Mouse (Mus musculus): ENCODE results near the gene Ano5. TPM values are rescaled to one million over a fixed set of nuclear protein-coding genes. Genes with fewer than 3 reads are reported as not detected.

Ano5 gene
- polyA plus RNA-seq (2012; rRNA removed), result 0.33 and 0.54 TPM in 2 replicates

DNA sequence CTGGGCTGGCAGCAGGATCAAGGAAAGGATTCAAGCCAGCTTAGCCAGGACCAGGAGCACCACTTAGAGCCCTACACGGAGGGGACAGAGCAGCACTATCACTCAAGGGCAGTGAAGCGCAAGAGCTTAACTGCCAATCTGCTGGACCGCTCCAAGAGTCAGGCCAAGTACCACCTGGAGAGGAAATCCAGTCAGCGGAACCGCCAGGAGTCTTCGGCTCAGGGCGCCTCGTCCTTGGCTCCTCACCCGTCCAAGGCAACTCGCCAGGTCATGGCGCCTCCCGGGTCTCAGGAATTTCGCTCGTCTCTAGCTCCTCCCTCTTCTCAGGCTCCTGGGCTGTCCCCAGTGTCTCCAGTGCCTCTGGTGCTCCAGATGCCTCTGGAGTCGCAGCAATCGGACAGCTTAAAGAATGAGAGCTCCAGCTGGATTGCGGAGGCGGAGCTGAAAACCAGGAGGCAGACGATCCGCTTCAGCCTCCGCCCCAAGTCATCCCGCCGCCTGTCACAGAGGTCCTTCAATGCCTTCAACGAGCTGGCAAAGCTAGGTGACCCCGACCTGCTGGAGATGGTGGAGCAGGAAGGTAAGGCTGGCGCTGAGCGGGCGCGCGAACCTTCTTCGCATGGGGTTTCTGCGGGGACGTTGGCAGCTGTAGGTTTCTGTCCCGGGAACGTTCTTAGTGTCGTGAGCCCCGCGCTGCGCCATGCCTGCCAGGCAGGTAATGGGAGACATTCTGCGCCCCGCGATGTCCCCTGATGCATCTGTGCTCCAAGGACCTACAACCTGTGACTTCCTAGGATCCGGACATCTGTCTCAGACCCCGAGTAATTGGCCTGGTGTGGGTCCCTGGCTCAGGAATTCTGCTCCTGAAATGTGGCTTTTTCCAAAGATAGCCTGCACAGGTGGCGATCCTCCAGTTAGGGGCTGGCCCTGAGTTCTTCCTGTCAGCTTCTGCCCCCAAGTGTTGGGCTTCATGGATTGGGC is at the start of gene Ano5:
Ano5 (plus strand) TSS at position 359 of the 981 bp plus-strand sequence.

GRCm38 (mm10) chr7:51621694-51622145 is 110.9 kb downstream of the Ano5 start, which contains the start of gene Slc17a6:
Gene Slc17a6, plus strand, starts transcription at chr7:51622006.

Other genes starting within 250 kb of the Ano5 start
- 41.9 and 42.6 TPM in 2 replicates for gene Slc17a6, start 111.0 kb downstream of the Ano5 start, polyA plus RNA-seq (2012; rRNA removed)

Data from central nervous system, embryonic 14 days (tissue).